ENCODE assay signal across 9 mouse cellular contexts in genomic region chr6:17066211-17066940, GRCm38 (mm10). TPM values are rescaled to one million over a fixed set of nuclear protein-coding genes. Genes with fewer than 3 reads are reported as not detected.
DNase-seq lines count a peak whose midpoint lies in the region; ATAC-seq and TF ChIP-seq lines count a peak whose summit lies in the region.
"Had no signal": no experiment of that assay in that cellular context is flagged by ENCODE, and none has a peak within 500 bp of the region (broad histone marks: within the 10 kb centered on the region; RNA-seq: fewer than 3 reads in every experiment).

No protein-coding gene starts in this region.

- no peak for TF ChIP-seq CTCF in cerebellum, adult 2 months (IDR thresholded peaks at IDR 0.05; ENCODE audit: borderline replicate concordance, insufficient read depth, low read depth, low read length)

- peaks cover 11% of the 10 kb centered on the region for H3K4me1 ChIP-seq in heart, embryonic 12.5 days (replicated peaks)
- H3K4me1 ChIP-seq in forebrain, embryonic 13.5 days, result peaks cover 14% of the 10 kb centered on the region
- H3K4me1 ChIP-seq in liver, embryonic 15.5 days (replicated peaks), result peaks cover 14% of the 10 kb centered on the region
- no peaks in the 10 kb centered on the region for H3K4me1 ChIP-seq in cerebellum, adult 2 months (ENCODE audit: control insufficient read depth, insufficient read depth, low read length)

- no peak for ATAC-seq in heart, embryonic 12.5 days (ENCODE audit: insufficient number of reproducible peaks, low FRiP score)
- ATAC-seq in forebrain, embryonic 13.5 days, result no peak
- no peak for ATAC-seq in liver, embryonic 15.5 days (ENCODE audit: insufficient read depth)

- H3K9me3 ChIP-seq in heart, embryonic 12.5 days (replicated peaks), result no peaks in the 10 kb centered on the region
- H3K9me3 ChIP-seq in forebrain, embryonic 13.5 days (replicated peaks), result no peaks in the 10 kb centered on the region
- H3K9me3 ChIP-seq in liver, embryonic 15.5 days (replicated peaks), result no peaks in the 10 kb centered on the region

- H3K4me2 ChIP-seq in heart, embryonic 12.5 days, result peak overlapping the region; percentile 98; the same call in 1 of the 2 replicates
- peak overlapping the region; percentile 92 for H3K4me2 ChIP-seq in forebrain, embryonic 13.5 days
- H3K4me2 ChIP-seq in liver, embryonic 15.5 days, result peak overlapping the region; percentile 75; the same call in 1 of the 2 replicates

- intact Hi-C loops in heart, postnatal 14 days (cut with DNase I), result no loop called here

- no peak overlapping the region for H3K4me3 ChIP-seq in heart, embryonic 12.5 days
- peak overlapping the region; percentile 75 for H3K4me3 ChIP-seq in forebrain, embryonic 13.5 days
- H3K4me3 ChIP-seq in liver, embryonic 15.5 days (replicated peaks), result peak overlapping the region; percentile 60; the same call in 1 of the 2 replicates
- no peak overlapping the region for H3K4me3 ChIP-seq in cerebellum, adult 2 months (replicated peaks; ENCODE audit: insufficient read depth, low read depth, low read length)

- no peaks in the 10 kb centered on the region for H3K36me3 ChIP-seq in heart, embryonic 12.5 days
- H3K36me3 ChIP-seq in forebrain, embryonic 13.5 days (ENCODE audit: poor library complexity, severe bottlenecking), result no peaks in the 10 kb centered on the region
- no peaks in the 10 kb centered on the region for H3K36me3 ChIP-seq in liver, embryonic 15.5 days (replicated peaks)

- H3K9ac ChIP-seq in heart, embryonic 12.5 days, result no peak overlapping the region
- H3K9ac ChIP-seq in forebrain, embryonic 13.5 days, result no peak overlapping the region
- no peak overlapping the region for H3K9ac ChIP-seq in liver, embryonic 15.5 days

- H3K27ac ChIP-seq in heart, embryonic 12.5 days (ENCODE audit: poor library complexity, severe bottlenecking), result no peak overlapping the region
- H3K27ac ChIP-seq in forebrain, embryonic 13.5 days, result no peak overlapping the region
- H3K27ac ChIP-seq in liver, embryonic 15.5 days (replicated peaks), result no peak overlapping the region
- no peak overlapping the region for H3K27ac ChIP-seq in cerebellum, adult 2 months (ENCODE audit: insufficient read depth, low read length)

- 42% methylated on average over 11 of the region's 11 CpGs for WGBS in heart, embryonic 12.5 days
- 68% methylated on average over 11 of the region's 11 CpGs for WGBS in forebrain, embryonic 13.5 days
- 25% methylated on average over 11 of the region's 11 CpGs for WGBS in liver, embryonic 15.5 days (ENCODE audit: insufficient replicate concordance)
- WGBS in cerebellum, adult 2 months, result 76% methylated on average over 11 of the region's 11 CpGs

- TF ChIP-seq POLR2A in cerebellum, adult 2 months (IDR thresholded peaks at IDR 0.05; ENCODE audit: borderline replicate concordance, insufficient read depth, low read length), result no peak

- peaks cover 76% of the 10 kb centered on the region for H3K27me3 ChIP-seq in heart, embryonic 12.5 days (replicated peaks)
- peaks cover 18% of the 10 kb centered on the region for H3K27me3 ChIP-seq in forebrain, embryonic 13.5 days
- peaks cover 27% of the 10 kb centered on the region for H3K27me3 ChIP-seq in liver, embryonic 15.5 days
- no peaks in the 10 kb centered on the region for H3K27me3 ChIP-seq in cerebellum, adult 2 months (ENCODE audit: control insufficient read depth, insufficient read depth, low read length)

- DNase-seq in heart, postnatal 14 days, result no peak
- peak; percentile 5 for DNase-seq in B cell, adult 2 months
- no peak for DNase-seq in cerebellum, postnatal 36 days
- no peak for DNase-seq in left cerebral cortex, adult 8-10 months (ENCODE audit: low spot score in 2 of 2)
- no peak for DNase-seq in cerebellum, adult 2 months
- DNase-seq: cerebellum, adult 9-11 months had no signal

RNA-seq across cellular contexts. Expression of gene Tes, which starts 1.4 kb away (rescaled TPM):
- 10.2 and 13.6 TPM in 2 replicates for polyA plus RNA-seq in heart, embryonic 12.5 days (2016; fragmentation: Nextera tagmentation; extraction: Ambion mirVana)
- 1 to 10 TPM; 5.8 to 8.9 TPM for total RNA-seq in heart, postnatal 14 days (2021)
- polyA plus RNA-seq in forebrain, embryonic 13.5 days (2015; fragmentation: Nextera tagmentation; extraction: Ambion mirVana), result 20.1 and 22.2 TPM in 2 replicates
- 3.7 and 4.5 TPM in 2 replicates for polyA plus RNA-seq in liver, embryonic 15.5 days (2015; fragmentation: Nextera tagmentation; extraction: Ambion mirVana)
- 1 to 10 TPM; 2.9 to 4.3 (median 3.6) TPM for total RNA-seq in left cerebral cortex, adult 8-10 months (2022)
- polyA plus RNA-seq in cerebellum, adult 2 months (2012; rRNA removed), result 2.0 and 2.1 TPM in 2 replicates

Comparison
In these comparisons a context has a peak if more than half of its experiments do, and no peak if none do; other contexts are left out.
1. H3K4me3 ChIP-seq: peak in forebrain, embryonic 13.5 days (single experiment) and liver, embryonic 15.5 days (single experiment); none in heart, embryonic 12.5 days (single experiment) and cerebellum, adult 2 months (single experiment).
2. DNase-seq: peak in B cell, adult 2 months (2 of 2); none in heart, postnatal 14 days (0 of 2), cerebellum, postnatal 36 days (0 of 2), left cerebral cortex, adult 8-10 months (0 of 2) and cerebellum, adult 2 months (0 of 2).
3. Peak in every context shown above with its lines, with median percentiles within 50 percentile points of each other: H3K4me2 ChIP-seq.